13 mouse cellular contexts compared by ENCODE assay signal in genomic region chr5:32607776-32608355, GRCm38 (mm10). TPM values are rescaled to one million over a fixed set of nuclear protein-coding genes. Genes with fewer than 3 reads are reported as not detected.
DNase-seq lines count a peak whose midpoint lies in the region; ATAC-seq and TF ChIP-seq lines count a peak whose summit lies in the region.
"Had no signal": no experiment of that assay in that cellular context is flagged by ENCODE, and none has a peak within 500 bp of the region (broad histone marks: within the 10 kb centered on the region; RNA-seq: fewer than 3 reads in every experiment).

No protein-coding gene starts in this region.

- H3K9me3 ChIP-seq in heart, embryonic 10.5 days, result no peaks in the 10 kb centered on the region
- H3K9me3 ChIP-seq in intestine, embryonic 16.5 days (ENCODE audit: control insufficient read depth, low read length), result no peaks in the 10 kb centered on the region
- H3K9me3 ChIP-seq: forebrain, embryonic 13.5 days; hindbrain, embryonic 15.5 days; limb, embryonic 15.5 days had no signal

- WGBS in heart, embryonic 10.5 days, result 21% methylated on average over 2 of the region's 2 CpGs
- 23% methylated on average over 2 of the region's 2 CpGs for WGBS in intestine, embryonic 16.5 days
- 2% methylated on average over 2 of the region's 2 CpGs for WGBS in thymus, adult 2 months

- no peak overlapping the region for H3K4me3 ChIP-seq in heart, embryonic 10.5 days
- H3K4me3 ChIP-seq in intestine, embryonic 16.5 days (ENCODE audit: low read length), result no peak overlapping the region
- H3K4me3 ChIP-seq in thymus, adult 2 months (ENCODE audit: control insufficient read depth, insufficient read depth, low read length), result no peak overlapping the region
- H3K4me3 ChIP-seq: forebrain, embryonic 13.5 days; hindbrain, embryonic 15.5 days; limb, embryonic 15.5 days had no signal

- 0 out of 2 replicates have a peak, but pooled peaks cover 3% of the 10 kb centered on the region for H3K4me1 ChIP-seq in heart, embryonic 10.5 days
- no peaks in the 10 kb centered on the region for H3K4me1 ChIP-seq in intestine, embryonic 16.5 days (ENCODE audit: control insufficient read depth, insufficient read depth, low read length)
- H3K4me1 ChIP-seq in thymus, adult 2 months (replicated peaks; ENCODE audit: control insufficient read depth, insufficient read depth, low read length), result peaks cover 12% of the 10 kb centered on the region
- H3K4me1 ChIP-seq: limb, embryonic 15.5 days had no signal

- ATAC-seq in intestine, embryonic 16.5 days, result no peak
- ATAC-seq: forebrain, embryonic 13.5 days had no signal

- TF ChIP-seq POLR2A in thymus, adult 2 months (IDR thresholded peaks at IDR 0.05; ENCODE audit: control insufficient read depth, extremely low read depth, insufficient read depth, low read length, poor library complexity), result no peak

- no peak for TF ChIP-seq CTCF in thymus, adult 2 months (IDR thresholded peaks at IDR 0.05; ENCODE audit: borderline replicate concordance, control insufficient read depth, extremely low read depth, insufficient read depth, low read length, poor library complexity)

- H3K27ac ChIP-seq in heart, embryonic 10.5 days, result no peak overlapping the region; the same call in 1 of the 2 replicates
- H3K27ac ChIP-seq in intestine, embryonic 16.5 days (ENCODE audit: low read length), result 0 out of 2 replicates have a peak overlapping the region, but pooled peaks have one; percentile 35
- no peak overlapping the region for H3K27ac ChIP-seq in thymus, adult 2 months (ENCODE audit: control insufficient read depth, insufficient read depth, low read length)
- H3K27ac ChIP-seq: forebrain, embryonic 13.5 days; hindbrain, embryonic 15.5 days; limb, embryonic 15.5 days had no signal

- no peak overlapping the region for H3K4me2 ChIP-seq in intestine, embryonic 16.5 days (ENCODE audit: low read depth, low read length)
- H3K4me2 ChIP-seq: forebrain, embryonic 13.5 days; hindbrain, embryonic 15.5 days; limb, embryonic 15.5 days had no signal

- no peak overlapping the region for H3K9ac ChIP-seq in intestine, embryonic 16.5 days (ENCODE audit: low read depth, low read length)
- H3K9ac ChIP-seq: forebrain, embryonic 13.5 days; hindbrain, embryonic 15.5 days; limb, embryonic 15.5 days had no signal

- peak; percentile 96 for DNase-seq in heart, adult 11 months
- no peak for DNase-seq in heart, embryonic 10.5 days (ENCODE audit: low spot score)
- DNase-seq in adrenal gland, postnatal 36 days, result peak; percentile 31 to 41
- DNase-seq in lung, postnatal 14 days, result peak; percentile 15
- no peak for DNase-seq in thymus, adult 2 months
- no peak for DNase-seq in thymus, postnatal 0 days (ENCODE audit: low spot score)
- no peak for DNase-seq in layer of hippocampus, adult 9-11 months
- DNase-seq: cerebellum, adult 11 months; right cerebral cortex, postnatal 4 days had no signal

- no peaks in the 10 kb centered on the region for H3K36me3 ChIP-seq in heart, embryonic 10.5 days
- no peaks in the 10 kb centered on the region for H3K36me3 ChIP-seq in intestine, embryonic 16.5 days (ENCODE audit: control insufficient read depth, insufficient read depth, low read length)
- no peaks in the 10 kb centered on the region for H3K36me3 ChIP-seq in thymus, adult 2 months (ENCODE audit: control insufficient read depth, insufficient read depth, low read length)
- H3K36me3 ChIP-seq: hindbrain, embryonic 15.5 days; limb, embryonic 15.5 days had no signal

- no peaks in the 10 kb centered on the region for H3K27me3 ChIP-seq in heart, embryonic 10.5 days (ENCODE audit: insufficient read depth, poor library complexity, severe bottlenecking)
- H3K27me3 ChIP-seq in intestine, embryonic 16.5 days (replicated peaks; ENCODE audit: control insufficient read depth, insufficient read depth, low read length), result no peaks in the 10 kb centered on the region
- peaks cover 11% of the 10 kb centered on the region for H3K27me3 ChIP-seq in thymus, adult 2 months (ENCODE audit: control insufficient read depth, insufficient read depth, low read length)
- H3K27me3 ChIP-seq: forebrain, embryonic 13.5 days; hindbrain, embryonic 15.5 days; limb, embryonic 15.5 days had no signal

RNA-seq across cellular contexts. Expression of gene Yes1, which starts 3.1 kb away (rescaled TPM):
- polyA plus RNA-seq in heart, embryonic 10.5 days (2016; fragmentation: Nextera tagmentation; extraction: Ambion mirVana), result 27.8 and 28.6 TPM in 2 replicates
- total RNA-seq in adrenal gland, postnatal 36 days (2021), result 10 to 100 TPM; 42.1 to 52.6 TPM
- polyA plus RNA-seq in intestine, embryonic 16.5 days (2015; fragmentation: Nextera tagmentation; extraction: Ambion mirVana), result 26.9 and 30.1 TPM in 2 replicates
- 0.51 and 0.59 TPM in 2 replicates for polyA plus RNA-seq in thymus, adult 2 months (2012; rRNA removed)
- polyA plus RNA-seq in thymus, postnatal 0 days (2015; fragmentation: Nextera tagmentation; extraction: Ambion mirVana), result 6.0 and 6.5 TPM in 2 replicates

Comparison
In these comparisons a context has a peak if more than half of its experiments do, and no peak if none do; other contexts are left out.
1. DNase-seq: peak in heart, adult 11 months (single experiment), adrenal gland, postnatal 36 days (2 of 2) and lung, postnatal 14 days (single experiment); none in heart, embryonic 10.5 days (single experiment), thymus, adult 2 months (single experiment), thymus, postnatal 0 days (single experiment) and layer of hippocampus, adult 9-11 months (single experiment).